Mouse (Mus musculus): Measurements from ENCODE around the gene Hrh1. TPM values are rescaled to one million over a fixed set of nuclear protein-coding genes. Genes with fewer than 3 reads are reported as not detected.

The Hrh1 gene
- total RNA-seq, 2 experiments from 2014 or later: 0.12 to 0.14 TPM

GRCm38 (mm10) chr6:114404774-114405468 lies 7.2 kb downstream of the Hrh1 start:
- intact Hi-C loops (cut with DNase I): loop anchor here (5.0 to 10.0 kb wide), 3 partner anchors 57 to 520 kb away; no protein-coding TSS in a partner anchor
- no peak for DNase-seq

DNA sequence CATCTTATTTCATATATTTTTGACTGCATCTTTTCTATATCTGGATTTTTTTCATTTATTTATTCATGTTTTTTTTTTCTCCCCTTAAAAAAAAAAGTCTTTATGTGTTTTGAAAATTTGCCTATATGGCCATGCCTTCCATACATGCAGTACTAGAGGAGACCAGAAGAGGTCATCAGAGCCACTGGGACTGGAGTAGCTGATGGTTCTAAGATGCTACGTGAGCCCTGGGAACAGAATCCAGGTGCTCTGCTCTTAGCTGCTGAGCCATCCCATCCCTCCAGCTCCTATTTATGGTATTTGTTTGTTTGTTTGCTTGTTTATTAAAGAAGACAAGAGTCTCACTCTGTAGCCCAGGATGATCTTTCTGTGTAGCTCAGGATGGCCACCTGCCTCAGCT lies 8.9 kb downstream of the Hrh1 start:
- DNase-seq: no peak
- intact Hi-C loops (cut with DNase I): loop anchor here (5.0 to 10.0 kb wide), 3 partner anchors 56 to 518 kb away; no protein-coding TSS in a partner anchor

GRCm38 (mm10) chr6:114407049-114407448 lies 9.3 kb downstream of the Hrh1 start:
- intact Hi-C loops (cut with DNase I): loop anchor here (5.0 to 10.0 kb wide), 3 partner anchors 55 to 518 kb away; no protein-coding TSS in a partner anchor

GRCm38 (mm10) chr6:114408278-114408677 lies 10.5 kb downstream of the Hrh1 start:
- intact Hi-C loops (cut with DNase I): loop anchor here (5.0 to 10.0 kb wide), 3 partner anchors 54 to 517 kb away; no protein-coding TSS in a partner anchor
- DNase-seq: peak; percentile 46 to 62

More at GRCm38 (mm10) chr6:114407049-114407448, 9.3 kb downstream of the Hrh1 start:
- no peak for DNase-seq

DNA sequence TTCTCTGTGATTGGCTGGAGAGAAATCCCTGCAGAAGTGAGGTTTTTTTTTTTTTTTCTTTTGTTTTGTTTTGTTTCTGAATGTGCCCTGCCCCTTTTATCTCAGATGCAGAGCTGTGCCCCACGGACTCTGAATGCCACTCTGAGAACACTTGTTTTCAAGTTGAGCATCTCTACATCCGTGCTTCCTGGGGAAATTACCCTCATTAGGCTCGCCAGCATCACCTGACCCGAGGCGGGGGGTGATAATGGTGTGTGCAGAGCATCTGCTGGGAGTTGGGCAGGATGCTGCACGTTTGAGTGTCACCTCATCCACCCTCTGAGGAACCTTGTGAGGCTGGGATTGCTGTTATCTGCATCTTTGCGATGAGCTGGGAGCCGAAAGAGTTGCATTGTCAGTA lies 14.2 kb downstream of the Hrh1 start:
- DNase-seq: no peak
- intact Hi-C loops (cut with DNase I): no loop called here

DNA sequence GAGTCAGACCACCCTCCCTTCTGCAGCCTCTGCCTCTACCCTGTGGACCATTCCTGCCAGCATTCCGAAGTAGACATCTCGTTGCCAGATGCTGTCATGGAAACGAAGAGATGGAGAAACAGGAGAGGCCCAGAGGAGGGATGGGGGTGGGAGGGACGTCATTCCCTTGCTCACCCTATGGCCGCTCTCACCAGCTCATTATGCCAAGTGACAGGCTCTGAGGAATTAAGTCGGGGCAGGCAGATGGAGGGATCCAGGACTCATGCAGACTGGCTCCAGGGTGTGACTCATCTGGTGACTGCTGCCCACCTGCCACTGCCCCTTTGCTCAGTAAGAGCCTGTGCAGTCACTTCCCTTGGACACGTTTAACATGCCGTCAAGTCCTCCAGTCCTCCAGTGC lies 16.8 kb downstream of the Hrh1 start:
- no peak for DNase-seq
- intact Hi-C loops (cut with DNase I): no loop called here

GRCm38 (mm10) chr6:114418037-114418436 lies 20.3 kb downstream of the Hrh1 start:
- DNase-seq: peak in 1 of 2 experiments; percentile 41
- intact Hi-C loops (cut with DNase I): no loop called here

DNA sequence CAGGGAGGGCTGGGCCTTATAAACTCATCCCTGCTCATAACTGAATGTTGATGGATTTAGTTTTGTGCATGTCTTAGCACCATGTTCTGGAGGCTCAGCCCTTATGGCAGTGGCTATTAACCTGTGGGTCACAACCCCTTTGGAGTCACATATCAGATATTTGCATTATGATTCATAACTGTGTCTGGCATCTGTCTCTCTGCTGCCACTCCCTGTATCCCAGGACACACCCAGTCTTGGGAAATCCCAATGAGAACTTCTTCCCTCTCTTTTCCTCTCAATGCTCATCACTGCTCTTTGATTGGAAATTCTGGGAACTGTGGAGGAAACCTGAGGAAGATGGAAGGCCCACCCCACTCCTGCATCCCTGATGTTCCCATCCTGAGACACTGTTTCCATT lies 23.3 kb downstream of the Hrh1 start:
- DNase-seq: no peak
- intact Hi-C loops (cut with DNase I): no loop called here

DNA sequence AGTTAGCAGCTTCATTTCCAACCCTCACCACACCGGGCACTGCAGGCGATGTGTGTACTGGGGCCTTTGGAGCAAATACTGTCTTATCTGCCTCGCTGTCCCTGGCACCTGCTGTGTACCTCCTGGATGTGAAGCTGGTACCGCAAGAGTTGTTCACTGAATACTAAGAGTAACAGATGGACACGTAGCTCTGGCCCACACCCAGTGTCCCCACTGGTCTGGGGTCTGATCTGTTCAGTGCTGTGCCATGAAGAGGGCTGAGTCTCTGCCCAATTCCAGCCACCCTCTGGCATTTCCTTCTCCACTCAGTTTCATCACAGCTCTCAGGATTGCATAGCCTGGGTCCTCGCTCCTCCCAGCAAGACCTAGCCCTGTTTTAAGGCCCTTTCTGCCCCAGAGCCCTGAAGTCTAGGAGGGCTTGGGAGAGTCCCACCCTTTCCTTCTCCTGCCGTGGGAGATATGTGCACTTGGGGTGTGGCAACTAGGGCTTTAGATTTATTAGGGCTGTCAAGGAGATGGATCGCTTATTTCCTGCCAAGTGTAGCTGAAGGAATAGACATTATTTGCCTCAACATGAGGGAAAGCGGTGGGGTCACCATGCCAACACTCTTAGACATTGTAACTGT lies 25.4 kb downstream of the Hrh1 start:
- intact Hi-C loops (cut with DNase I): no loop called here
- DNase-seq: no peak

DNA sequence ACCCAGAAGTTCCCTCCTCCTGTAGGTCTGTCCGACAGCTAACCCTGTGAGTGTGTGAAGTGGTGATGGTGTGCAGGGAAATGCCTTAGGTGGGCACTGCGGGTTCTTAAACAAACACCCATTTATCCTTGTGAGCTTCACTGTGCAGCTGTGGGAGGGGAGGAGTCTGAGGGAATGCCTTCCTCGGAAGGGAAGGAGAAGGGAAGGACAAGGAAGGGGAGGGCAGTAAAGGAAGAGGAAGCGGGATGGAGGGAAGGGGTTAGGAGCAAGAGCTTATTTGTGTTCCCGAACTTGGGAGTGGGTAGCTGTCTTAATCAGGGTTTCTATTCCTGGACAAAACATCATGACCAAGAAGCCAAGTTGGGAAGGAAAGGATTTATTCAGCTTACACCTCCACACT lies 27.6 kb downstream of the Hrh1 start:
- intact Hi-C loops (cut with DNase I): no loop called here
- no peak for DNase-seq

- intact Hi-C loops (cut with DNase I): no loop called here
- DNase-seq: no peak
Observed at GRCm38 (mm10) chr6:114427641-114428040, 29.9 kb downstream of the Hrh1 start.

DNA sequence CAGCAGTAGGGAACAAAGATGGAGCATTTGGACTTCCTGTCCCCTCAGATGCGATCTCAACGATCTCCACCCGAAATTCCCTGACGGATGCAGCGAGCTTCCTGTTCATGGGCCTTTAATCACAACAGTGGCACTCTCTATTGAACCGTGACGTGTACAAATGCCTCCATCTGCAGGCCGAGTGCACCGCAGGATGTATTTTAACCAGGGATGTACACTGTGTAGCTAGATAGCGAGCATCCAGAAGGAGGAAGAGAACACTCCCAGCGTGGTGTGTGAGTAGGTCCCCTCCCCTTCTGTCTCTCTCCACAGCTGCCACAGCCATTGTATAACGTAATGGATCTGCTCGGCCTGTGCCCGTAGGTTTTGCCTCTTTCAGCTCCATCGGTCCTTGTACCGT lies 31.1 kb downstream of the Hrh1 start:
- intact Hi-C loops (cut with DNase I): no loop called here
- no peak for DNase-seq

GRCm38 (mm10) chr6:114432591-114432990 lies 34.9 kb downstream of the Hrh1 start:
- DNase-seq: no peak
- intact Hi-C loops (cut with DNase I): no loop called here

DNA sequence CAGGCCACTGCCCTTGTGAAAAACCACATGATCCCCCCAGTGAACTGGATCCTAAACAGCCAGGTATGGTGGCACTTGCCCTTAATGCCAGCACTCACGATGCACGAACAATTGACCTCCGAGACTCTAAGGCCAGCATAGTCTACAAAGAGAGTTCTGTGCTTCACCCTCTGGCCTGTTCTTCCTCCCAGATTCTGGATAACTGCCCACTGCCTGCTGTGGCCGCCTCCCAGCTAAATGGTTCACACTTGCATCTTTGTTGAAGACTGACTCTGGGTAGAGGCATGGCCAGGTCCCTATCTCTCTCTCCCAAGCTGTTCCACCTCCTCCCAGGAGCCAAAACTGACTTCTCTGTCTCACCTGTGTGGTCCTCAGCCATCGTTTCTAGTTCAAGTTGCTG lies 36.8 kb downstream of the Hrh1 start:
- DNase-seq: no peak
- intact Hi-C loops (cut with DNase I): no loop called here

DNA sequence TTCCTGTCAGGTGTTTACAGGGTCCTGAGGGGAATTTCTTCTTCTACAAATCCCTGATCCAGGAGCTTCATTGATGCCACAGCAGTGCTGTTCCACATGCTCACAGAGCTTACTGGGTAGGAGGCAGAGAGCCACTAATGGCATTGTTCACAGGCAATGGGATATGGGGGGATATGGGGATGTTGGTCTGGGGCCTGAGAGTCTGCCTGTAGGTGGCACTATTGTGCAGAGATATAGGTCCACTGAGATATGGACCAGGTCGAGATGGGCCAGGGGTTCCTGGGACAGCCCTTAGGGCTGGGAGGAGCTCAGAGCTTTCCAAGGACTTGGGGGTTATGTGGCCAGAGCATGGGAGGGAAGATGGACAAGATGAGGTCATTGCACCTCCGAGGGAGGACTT lies 42.6 kb downstream of the Hrh1 start:
- intact Hi-C loops (cut with DNase I): no loop called here
- no peak for DNase-seq

DNA sequence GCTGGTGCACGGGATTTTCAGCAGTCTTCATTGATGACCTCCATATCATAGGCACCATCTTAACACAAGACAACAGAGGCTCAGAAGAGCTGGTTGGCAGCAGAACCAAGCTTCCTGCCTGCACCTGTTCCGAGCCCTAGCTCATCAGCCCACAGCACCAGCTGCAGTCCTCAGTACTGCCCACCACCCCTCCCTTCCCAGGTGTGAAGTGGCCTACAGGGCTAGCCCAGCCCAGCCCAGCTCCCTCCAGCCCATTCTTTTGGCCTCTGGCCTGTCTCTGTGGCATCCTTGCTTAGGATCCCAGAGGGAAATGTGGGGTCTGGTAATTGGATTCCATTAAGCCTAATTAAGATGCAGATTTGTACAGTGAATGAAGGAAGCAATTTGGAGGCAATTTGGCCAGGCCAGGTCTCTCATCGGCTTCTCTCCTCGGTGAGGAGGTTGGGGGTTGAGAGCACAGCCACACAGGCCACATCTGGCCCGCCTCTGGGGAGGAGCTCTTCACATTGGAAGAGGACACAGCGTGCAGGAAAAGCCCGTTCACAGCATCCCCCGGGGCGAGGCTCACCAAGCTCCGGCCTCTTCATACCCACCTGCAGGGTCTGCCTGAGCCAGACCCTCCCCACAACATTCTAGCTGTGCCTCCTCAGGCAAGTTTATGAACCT lies 43.2 kb downstream of the Hrh1 start:
- intact Hi-C loops (cut with DNase I): no loop called here
- DNase-seq: no peak

- intact Hi-C loops (cut with DNase I): no loop called here
- DNase-seq: no peak
Observed at GRCm38 (mm10) chr6:114444247-114444844, 46.6 kb downstream of the Hrh1 start.

DNA sequence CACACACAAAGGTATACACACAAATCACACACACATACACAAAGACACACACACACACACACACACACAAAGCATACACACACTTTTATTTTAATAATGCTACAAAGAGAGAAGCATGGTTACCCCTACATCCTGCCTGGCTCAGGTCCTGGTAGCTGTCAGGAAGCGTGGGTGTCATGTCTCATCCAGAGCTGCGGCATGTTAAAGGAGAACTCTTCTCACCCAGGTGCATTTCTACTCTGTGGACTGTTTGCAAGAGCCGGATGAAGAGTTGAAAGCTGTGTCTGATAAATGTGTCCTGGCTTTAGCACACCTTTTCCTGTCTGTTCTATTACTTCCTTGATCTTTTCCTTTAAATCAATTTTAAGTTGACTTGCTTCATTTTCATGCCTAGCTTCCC lies 47.2 kb downstream of the Hrh1 start:
- DNase-seq: no peak
- intact Hi-C loops (cut with DNase I): no loop called here

- DNase-seq: peak; percentile 50 to 54
- intact Hi-C loops (cut with DNase I): no loop called here
Observed at GRCm38 (mm10) chr6:114448888-114449287, 51.2 kb downstream of the Hrh1 start.

DNA sequence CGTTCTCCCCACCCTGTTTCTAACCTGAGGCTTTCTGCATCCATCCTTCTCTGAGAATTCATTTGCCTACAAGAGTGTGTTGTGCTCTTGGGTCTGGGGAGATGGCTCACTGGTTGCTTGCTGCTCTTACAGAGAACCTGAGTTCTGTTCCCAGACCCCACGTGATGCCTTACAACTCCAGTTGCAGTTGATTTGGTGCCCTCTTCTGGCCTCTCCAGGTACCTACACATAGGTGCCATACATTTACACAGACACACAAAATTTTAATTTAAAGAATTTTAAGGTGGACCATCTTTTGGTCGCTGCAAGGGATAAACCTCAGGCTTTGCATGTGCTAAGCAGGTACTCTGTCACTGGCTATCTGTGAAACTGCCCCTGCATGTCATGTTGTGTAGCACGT lies 57.5 kb downstream of the Hrh1 start:
- DNase-seq: no peak
- intact Hi-C loops (cut with DNase I): no loop called here

Measured in heart, postnatal 10 days (tissue).